In genomic region chr2:35407878-35408277, GRCm38 (mm10) we compare ENCODE assay signal across 27 mouse cellular contexts. TPM values are rescaled to one million over a fixed set of nuclear protein-coding genes. Genes with fewer than 3 reads are reported as not detected.
A peak's percentile ranks its signal among the peaks of the same experiment; 100 is the strongest.
DNase-seq lines count a peak whose midpoint lies in the region; ATAC-seq and TF ChIP-seq lines count a peak whose summit lies in the region.
"Had no signal": no experiment of that assay in that cellular context is flagged by ENCODE, and none has a peak within 500 bp of the region (broad histone marks: within the 10 kb centered on the region; RNA-seq: fewer than 3 reads in every experiment).

No protein-coding gene starts in this region.

- 72% methylated on average over 7 of the region's 7 CpGs for whole genome bisulfite sequencing in heart, embryonic 10.5 days
- 43% methylated on average over 7 of the region's 7 CpGs for WGBS in intestine, embryonic 14.5 days
- WGBS in intestine, postnatal 0 days: 62% methylated on average over 7 of the region's 7 CpGs
- WGBS in intestine, embryonic 15.5 days: 47% methylated on average over 7 of the region's 7 CpGs

- H3K27me3 ChIP-seq in heart, embryonic 10.5 days (ENCODE audit: insufficient read depth, poor library complexity, severe bottlenecking): no peaks in the 10 kb centered on the region
- H3K27me3 ChIP-seq in intestine, embryonic 14.5 days (replicated peaks; ENCODE audit: control insufficient read depth, insufficient read depth, low read length): no peaks in the 10 kb centered on the region
- no peaks in the 10 kb centered on the region for H3K27me3 ChIP-seq in intestine, postnatal 0 days (replicated peaks; ENCODE audit: control insufficient read depth, insufficient read depth, low read length)
- no peaks in the 10 kb centered on the region for H3K27me3 ChIP-seq in Patski
- no peaks in the 10 kb centered on the region for H3K27me3 ChIP-seq in intestine, embryonic 15.5 days (replicated peaks)
- H3K27me3 ChIP-seq: embryonic facial prominence, embryonic 15.5 days; forebrain, embryonic 12.5 days; heart, embryonic 12.5 days; hindbrain, embryonic 15.5 days had no signal

- POLR2A ChIA-PET in Patski (lab: Charles Lee): no interaction called here

- ATAC-seq in intestine, embryonic 14.5 days (replicated peaks; ENCODE audit: low FRiP score, low TSS enrichment, low read depth): peak; percentile 61; the same call in 1 of the 2 replicates
- no peak for ATAC-seq in intestine, postnatal 0 days
- ATAC-seq in Patski: peak; percentile 87
- peak; percentile 49; the same call in 1 of the 2 replicates for ATAC-seq in intestine, embryonic 15.5 days
- ATAC-seq in erythroblast, adult 5-6 weeks (replicated peaks; ENCODE audit: low FRiP score, poor library complexity, severe bottlenecking): no peak
- ATAC-seq: forebrain, postnatal 0 days had no signal

- no peak for TF ChIP-seq CTCF in intestine, postnatal 0 days (IDR thresholded peaks at IDR 0.05; ENCODE audit: low read depth)
- TF ChIP-seq CTCF in Patski (IDR thresholded peaks at IDR 0.05): no peak

- peaks cover 72% of the 10 kb centered on the region for H3K36me3 ChIP-seq in heart, embryonic 10.5 days
- H3K36me3 ChIP-seq in intestine, embryonic 14.5 days (ENCODE audit: control insufficient read depth, insufficient read depth, low read length): peaks cover 4% of the 10 kb centered on the region; the same call in 1 of the 2 replicates
- H3K36me3 ChIP-seq in intestine, postnatal 0 days (ENCODE audit: control insufficient read depth, insufficient read depth): peaks cover 18% of the 10 kb centered on the region
- no peaks in the 10 kb centered on the region for H3K36me3 ChIP-seq in intestine, embryonic 15.5 days
- H3K36me3 ChIP-seq: forebrain, embryonic 12.5 days; hindbrain, embryonic 15.5 days had no signal

- CTCF ChIA-PET in Patski (lab: Charles Lee): no interaction called here

- in situ Hi-C loops in Patski (cut with MboI; ENCODE audit: low pct_unique_long_range_greater_than_20kb): no loop called here

- peak overlapping the region; percentile 42; the same call in 1 of the 2 replicates for H3K27ac ChIP-seq in heart, embryonic 10.5 days
- H3K27ac ChIP-seq in intestine, embryonic 14.5 days (ENCODE audit: low read depth): no peak overlapping the region
- H3K27ac ChIP-seq in intestine, postnatal 0 days (ENCODE audit: low read depth, low read length): no peak overlapping the region
- H3K27ac ChIP-seq in intestine, embryonic 15.5 days: no peak overlapping the region
- H3K27ac ChIP-seq: embryonic facial prominence, embryonic 15.5 days; forebrain, embryonic 12.5 days; hindbrain, embryonic 15.5 days had no signal

- no peak overlapping the region for H3K4me2 ChIP-seq in intestine, embryonic 14.5 days (ENCODE audit: low read length)
- H3K4me2 ChIP-seq in intestine, postnatal 0 days (replicated peaks; ENCODE audit: low read depth): no peak overlapping the region
- H3K4me2 ChIP-seq in intestine, embryonic 15.5 days (replicated peaks): no peak overlapping the region
- H3K4me2 ChIP-seq: embryonic facial prominence, embryonic 15.5 days; forebrain, embryonic 12.5 days; heart, embryonic 12.5 days; hindbrain, embryonic 15.5 days had no signal

- H3K9me3 ChIP-seq in heart, embryonic 10.5 days: no peaks in the 10 kb centered on the region
- no peaks in the 10 kb centered on the region for H3K9me3 ChIP-seq in intestine, embryonic 14.5 days (ENCODE audit: control insufficient read depth, low read length)
- H3K9me3 ChIP-seq in intestine, postnatal 0 days (ENCODE audit: control insufficient read depth): no peaks in the 10 kb centered on the region
- no peaks in the 10 kb centered on the region for H3K9me3 ChIP-seq in intestine, embryonic 15.5 days
- H3K9me3 ChIP-seq: embryonic facial prominence, embryonic 15.5 days; forebrain, embryonic 12.5 days; heart, embryonic 12.5 days; hindbrain, embryonic 15.5 days had no signal

- no peak overlapping the region for H3K9ac ChIP-seq in intestine, embryonic 14.5 days (ENCODE audit: low read length)
- H3K9ac ChIP-seq in intestine, postnatal 0 days (ENCODE audit: low read depth, low read length): no peak overlapping the region
- no peak overlapping the region for H3K9ac ChIP-seq in intestine, embryonic 15.5 days
- H3K9ac ChIP-seq: embryonic facial prominence, embryonic 15.5 days; forebrain, embryonic 12.5 days; forebrain, postnatal 0 days; heart, embryonic 12.5 days; hindbrain, embryonic 15.5 days had no signal

- peak; percentile 74 for DNase-seq in heart, embryonic 10.5 days (ENCODE audit: low spot score)
- DNase-seq in heart, postnatal 4 days: no peak
- DNase-seq in intestine, embryonic 14.5 days (ENCODE audit: low spot score): no peak
- DNase-seq in Patski (ENCODE audit: low read depth, low spot score): no peak
- DNase-seq in neural tube, embryonic 10.5 days (ENCODE audit: extremely low spot score, low spot score): no peak
- DNase-seq: adrenal gland, postnatal 14 days; cerebellum, adult 2 months; cerebellum, postnatal 14 days; embryo, embryonic 11 days; forebrain, postnatal 0 days; gastrocnemius, postnatal 14 days; heart, postnatal 14 days; kidney, adult 2 months had no signal

- no peak overlapping the region for H3K4me3 ChIP-seq in heart, embryonic 10.5 days
- no peak overlapping the region for H3K4me3 ChIP-seq in intestine, embryonic 14.5 days (ENCODE audit: low read depth, low read length)
- H3K4me3 ChIP-seq in intestine, postnatal 0 days (ENCODE audit: low read depth, low read length): no peak overlapping the region
- H3K4me3 ChIP-seq in intestine, embryonic 15.5 days (replicated peaks): no peak overlapping the region
- H3K4me3 ChIP-seq: embryonic facial prominence, embryonic 15.5 days; forebrain, embryonic 12.5 days; heart, embryonic 12.5 days; hindbrain, embryonic 15.5 days had no signal

- peaks cover 22% of the 10 kb centered on the region for H3K4me1 ChIP-seq in heart, embryonic 10.5 days
- no peaks in the 10 kb centered on the region for H3K4me1 ChIP-seq in intestine, embryonic 14.5 days (replicated peaks; ENCODE audit: control insufficient read depth, insufficient read depth, low read length)
- no peaks in the 10 kb centered on the region for H3K4me1 ChIP-seq in intestine, postnatal 0 days (replicated peaks; ENCODE audit: control insufficient read depth, insufficient read depth, low read length)
- no peaks in the 10 kb centered on the region for H3K4me1 ChIP-seq in intestine, embryonic 15.5 days (replicated peaks)
- H3K4me1 ChIP-seq: embryonic facial prominence, embryonic 15.5 days; forebrain, embryonic 12.5 days; hindbrain, embryonic 15.5 days had no signal

RNA-seq across cellular contexts. Expression of gene 4930402F06Rik, which starts 10.9 kb away (rescaled TPM):
- polyA plus RNA-seq in heart, embryonic 10.5 days (2016; fragmentation: Nextera tagmentation; extraction: Ambion mirVana): not detected in 2 replicates
- total RNA-seq in heart, postnatal 4 days (2021): not detected
- polyA plus RNA-seq in intestine, embryonic 14.5 days (2014; fragmentation: Nextera tagmentation; extraction: Ambion mirVana): not detected in 2 replicates
- not detected in 2 replicates for polyA plus RNA-seq in intestine, postnatal 0 days (2015; fragmentation: Nextera tagmentation; extraction: Ambion mirVana)
- not detected for polyA plus RNA-seq in Patski (2021)
- not detected in 2 replicates for polyA plus RNA-seq in intestine, embryonic 15.5 days (2015; fragmentation: Nextera tagmentation; extraction: Ambion mirVana)
- not detected in 2 replicates for total RNA-seq in erythroblast, adult 5-6 weeks (2015; ENCODE audit: low replicate concordance)
- total RNA-seq in erythroblast, adult 5-6 weeks (2017; ENCODE audit: low replicate concordance): not detected in 2 replicates
- total RNA-seq: adrenal gland, postnatal 14 days; common myeloid progenitor, adult 5-6 weeks; ES-E14; forebrain, postnatal 0 days; gastrocnemius, adult 18-20 months; gastrocnemius, postnatal 14 days; heart, postnatal 14 days had no signal
- polyA plus RNA-seq: cerebellum, adult 2 months; embryonic facial prominence, embryonic 11.5 days; embryonic facial prominence, embryonic 15.5 days; forebrain, embryonic 12.5 days; forebrain, postnatal 0 days; gonadal fat pad, adult 2 months; heart, embryonic 12.5 days; hindbrain, embryonic 11.5 days; hindbrain, embryonic 15.5 days; kidney, adult 2 months; kidney, embryonic 16.5 days had no signal

RNA-seq across cellular contexts. Expression of gene 4930568D16Rik, which starts 40.3 kb away (rescaled TPM):
- polyA plus RNA-seq in heart, embryonic 10.5 days (2016; fragmentation: Nextera tagmentation; extraction: Ambion mirVana): not detected in 2 replicates
- total RNA-seq in heart, postnatal 4 days (2021): not detected
- polyA plus RNA-seq in intestine, embryonic 14.5 days (2014; fragmentation: Nextera tagmentation; extraction: Ambion mirVana): not detected in 2 replicates
- polyA plus RNA-seq in intestine, postnatal 0 days (2015; fragmentation: Nextera tagmentation; extraction: Ambion mirVana): not detected in 2 replicates
- polyA plus RNA-seq in Patski (2021): not detected
- polyA plus RNA-seq in intestine, embryonic 15.5 days (2015; fragmentation: Nextera tagmentation; extraction: Ambion mirVana): not detected in 2 replicates
- not detected in 2 replicates for total RNA-seq in erythroblast, adult 5-6 weeks (2015; ENCODE audit: low replicate concordance)
- total RNA-seq in erythroblast, adult 5-6 weeks (2017; ENCODE audit: low replicate concordance): not detected in 2 replicates
- total RNA-seq: adrenal gland, postnatal 14 days; common myeloid progenitor, adult 5-6 weeks; ES-E14; forebrain, postnatal 0 days; gastrocnemius, adult 18-20 months; gastrocnemius, postnatal 14 days; heart, postnatal 14 days had no signal
- polyA plus RNA-seq: cerebellum, adult 2 months; embryonic facial prominence, embryonic 11.5 days; embryonic facial prominence, embryonic 15.5 days; forebrain, embryonic 12.5 days; forebrain, postnatal 0 days; gonadal fat pad, adult 2 months; heart, embryonic 12.5 days; hindbrain, embryonic 11.5 days; hindbrain, embryonic 15.5 days; kidney, adult 2 months; kidney, embryonic 16.5 days had no signal

RNA-seq across cellular contexts. Expression of gene Ggta1, which starts 55.2 kb away (rescaled TPM):
- polyA plus RNA-seq in heart, embryonic 10.5 days (2016; fragmentation: Nextera tagmentation; extraction: Ambion mirVana): 30.4 and 51.3 TPM in 2 replicates
- 10 to 100 TPM; 21.5 to 22.3 TPM for total RNA-seq in heart, postnatal 4 days (2021)
- 20.1 and 20.8 TPM in 2 replicates for polyA plus RNA-seq in intestine, embryonic 14.5 days (2014; fragmentation: Nextera tagmentation; extraction: Ambion mirVana)
- 6.4 and 7.0 TPM in 2 replicates for polyA plus RNA-seq in intestine, postnatal 0 days (2015; fragmentation: Nextera tagmentation; extraction: Ambion mirVana)
- polyA plus RNA-seq in Patski (2021): 25.5 TPM
- polyA plus RNA-seq in intestine, embryonic 15.5 days (2015; fragmentation: Nextera tagmentation; extraction: Ambion mirVana): 18.0 and 18.5 TPM in 2 replicates
- total RNA-seq in erythroblast, adult 5-6 weeks (2015; ENCODE audit: low replicate concordance): 7.9 and 9.8 TPM in 2 replicates
- 18.4 and 20.8 TPM in 2 replicates for total RNA-seq in erythroblast, adult 5-6 weeks (2017; ENCODE audit: low replicate concordance)

Comparison
In these comparisons a context has a peak if more than half of its experiments do, and no peak if none do; other contexts are left out.
1. ATAC-seq: peak in intestine, embryonic 14.5 days (single experiment), Patski (single experiment) and intestine, embryonic 15.5 days (single experiment); none in intestine, postnatal 0 days (single experiment) and erythroblast, adult 5-6 weeks (single experiment).